Mouse (Mus musculus): Measurements from ENCODE around the gene Rad23a.

DNA sequence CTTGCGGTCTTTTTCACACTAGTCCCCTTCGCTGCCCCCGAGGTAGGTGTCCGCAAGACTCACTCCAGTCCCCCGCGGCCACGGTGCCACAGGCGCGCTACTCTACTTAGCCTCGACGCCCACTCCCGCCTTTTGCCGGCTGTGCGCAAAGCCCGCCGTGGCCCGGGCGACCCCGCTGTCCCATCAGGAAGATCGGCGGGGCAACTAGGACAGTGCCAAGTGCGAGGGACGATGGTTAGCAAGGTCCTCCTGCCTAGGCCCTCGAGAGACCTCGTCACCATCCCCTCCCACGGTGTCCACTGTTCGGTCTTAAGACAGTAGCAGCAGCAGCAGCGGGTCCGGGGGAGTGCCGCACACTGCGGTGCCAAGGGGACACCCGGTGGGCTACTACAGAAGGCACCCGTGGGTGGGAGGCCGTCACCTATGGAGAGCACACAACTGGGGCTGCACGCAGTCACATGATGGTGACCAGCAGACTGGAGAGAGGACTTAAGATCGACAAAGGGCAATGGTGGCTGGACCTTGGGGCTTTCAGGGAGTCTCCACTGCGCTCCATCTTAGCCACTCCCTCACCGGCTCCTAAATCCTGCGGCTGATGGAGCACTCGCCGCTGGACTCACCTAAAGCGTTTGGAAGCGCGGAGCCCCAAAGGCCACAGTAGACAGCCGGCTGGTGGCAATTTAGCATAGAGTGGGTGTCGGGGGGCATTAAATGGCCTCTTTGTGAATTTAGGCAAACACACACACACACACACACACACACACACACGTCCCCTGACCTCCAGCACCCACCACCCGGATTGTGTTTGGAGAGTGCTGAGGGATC, 55.6 kb downstream of the Rad23a start:
- no peak for TF ChIP-seq GATA1 (IDR thresholded peaks at IDR 0.05; ENCODE audit: borderline replicate concordance, low read length)
- TF ChIP-seq FLI1 (IDR thresholded peaks at IDR 0.05; ENCODE audit: low read length) = no peak
